Mouse (Mus musculus) left cerebral cortex, postnatal 36 days (tissue): ENCODE data around the gene Wipf2. TPM values are rescaled to one million over a fixed set of nuclear protein-coding genes. Genes with fewer than 3 reads are reported as not detected.

Experiments used
- DNase-seq, 2 experiments: peaks; one replicate each; pipeline ENCODE4 v3.0.0; 2021 to 2022; ENCODE audit warnings: low spot score in 2 of 2, mixed read lengths in 1 of 2
- intact Hi-C: fragments of 180-260 bp; cut with DNase I; formaldehyde crosslinking; loops from one replicate; pipeline ENCODE4 v1.15.1; 2025
- total RNA-seq, 2 experiments: library from RNA; stranded (reverse); gene quantifications; 2 replicates each; pipeline ENCODE4 v1.2.3; 2021

Wipf2 gene
- total RNA-seq, 2 experiments from 2014 or later = 67.4 to 74.6 TPM

DNA sequence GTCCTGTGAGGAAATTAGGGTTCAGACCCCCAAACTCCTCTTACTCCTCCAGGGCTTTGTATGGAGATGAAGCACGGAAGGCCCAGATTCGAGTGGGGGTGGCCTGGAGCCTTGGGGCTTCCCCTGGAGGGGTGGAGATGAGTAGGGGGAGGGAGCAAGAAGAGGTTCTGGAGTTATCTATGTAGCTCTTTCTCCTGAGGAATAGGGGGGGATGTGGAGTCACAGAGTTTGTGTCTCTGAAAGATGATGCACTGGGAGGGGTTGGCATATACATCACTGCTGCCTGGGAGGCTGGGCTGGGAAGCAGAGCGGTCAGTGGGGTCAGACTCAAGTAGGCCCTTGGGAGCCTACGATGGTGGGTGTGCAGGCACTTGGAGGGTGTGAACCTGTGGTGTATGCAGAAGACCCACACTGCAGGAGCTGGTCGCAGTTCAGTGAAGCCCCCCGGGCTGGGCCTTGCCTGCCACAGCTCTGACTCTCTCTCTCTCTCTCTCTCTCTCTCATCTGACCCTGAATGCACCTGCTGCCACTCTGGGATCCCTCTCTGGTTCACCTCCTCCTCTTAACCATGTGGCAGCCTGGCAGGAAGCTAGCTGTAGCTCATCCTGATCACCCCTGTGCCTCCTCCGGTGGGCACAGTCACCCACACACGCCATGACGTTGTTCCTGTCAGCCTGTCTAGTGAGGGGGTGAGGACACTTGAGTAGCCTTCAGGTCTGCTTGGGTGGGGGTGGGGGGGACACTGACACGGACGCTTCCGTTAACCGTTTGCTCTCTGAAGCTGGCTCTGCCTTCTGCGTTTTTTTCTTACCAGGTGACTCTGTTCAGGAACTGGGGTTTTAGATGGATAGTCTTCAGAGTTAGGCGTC is 75.9 kb downstream of the Wipf2 start:
- DNase-seq = no peak
- intact Hi-C loops = no loop called here

DNA sequence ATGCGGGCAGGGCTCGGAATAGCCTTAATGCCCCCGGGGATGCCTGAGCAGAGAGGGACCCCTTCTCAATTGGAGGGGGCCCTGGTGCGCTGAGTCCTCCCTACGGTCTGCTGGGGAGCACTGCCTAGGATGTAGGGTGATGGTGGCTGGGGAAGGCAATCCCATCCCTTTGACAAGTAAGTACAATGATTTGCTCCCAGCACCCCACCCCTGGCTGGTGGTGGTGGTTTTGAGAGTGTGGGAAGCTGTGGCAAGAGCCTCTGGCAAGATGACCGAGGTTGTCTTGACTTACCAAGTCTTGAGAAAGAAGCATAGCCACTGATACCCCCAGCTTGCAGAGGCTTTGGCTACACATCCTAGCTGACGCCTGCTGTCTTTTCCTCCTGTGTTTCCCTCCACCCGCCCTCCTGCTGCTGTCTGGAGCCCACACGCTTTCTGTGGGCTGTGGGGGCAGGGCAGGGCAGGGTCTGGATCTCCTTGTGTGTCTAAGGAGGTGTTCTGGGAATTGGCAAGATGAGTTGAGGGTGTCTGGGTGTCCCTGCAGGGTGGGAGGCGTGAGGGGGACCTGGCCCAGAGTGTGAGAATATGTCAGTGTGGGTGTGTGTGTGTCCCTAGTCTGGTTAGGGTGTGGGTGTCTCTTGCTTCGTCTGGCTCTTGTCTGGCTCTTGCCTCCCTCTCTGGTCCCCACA is 76.7 kb downstream of the Wipf2 start:
- intact Hi-C loops = no loop called here
- DNase-seq = peak in 1 of 2 experiments; percentile 79

DNA sequence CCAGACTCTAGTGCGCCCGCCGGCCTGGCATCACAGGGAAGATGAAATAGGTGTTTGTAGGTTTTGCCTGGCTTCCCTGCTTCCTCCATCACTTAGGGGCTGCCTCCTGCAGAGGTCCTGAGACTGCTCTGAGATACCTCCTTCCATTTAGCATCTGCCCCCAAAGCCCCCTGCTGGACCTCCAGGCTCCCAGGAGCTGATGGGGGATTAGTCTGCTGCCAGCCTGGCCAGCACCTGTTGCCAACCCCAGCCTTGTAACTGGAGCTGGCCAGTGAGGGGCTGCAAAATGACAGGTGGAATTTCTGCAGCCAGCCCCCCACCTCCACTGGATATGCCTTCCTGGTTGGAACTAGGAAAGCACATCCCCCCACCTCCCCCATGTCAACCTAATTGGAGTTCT is 77.3 kb downstream of the Wipf2 start:
- no peak for DNase-seq
- intact Hi-C loops = no loop called here

- intact Hi-C loops = no loop called here
- peak in 1 of 2 experiments; percentile 57 for DNase-seq
These were observed 77.9 kb downstream of the Wipf2 start for GRCm38 (mm10) chr11:98941341-98941825.

DNA sequence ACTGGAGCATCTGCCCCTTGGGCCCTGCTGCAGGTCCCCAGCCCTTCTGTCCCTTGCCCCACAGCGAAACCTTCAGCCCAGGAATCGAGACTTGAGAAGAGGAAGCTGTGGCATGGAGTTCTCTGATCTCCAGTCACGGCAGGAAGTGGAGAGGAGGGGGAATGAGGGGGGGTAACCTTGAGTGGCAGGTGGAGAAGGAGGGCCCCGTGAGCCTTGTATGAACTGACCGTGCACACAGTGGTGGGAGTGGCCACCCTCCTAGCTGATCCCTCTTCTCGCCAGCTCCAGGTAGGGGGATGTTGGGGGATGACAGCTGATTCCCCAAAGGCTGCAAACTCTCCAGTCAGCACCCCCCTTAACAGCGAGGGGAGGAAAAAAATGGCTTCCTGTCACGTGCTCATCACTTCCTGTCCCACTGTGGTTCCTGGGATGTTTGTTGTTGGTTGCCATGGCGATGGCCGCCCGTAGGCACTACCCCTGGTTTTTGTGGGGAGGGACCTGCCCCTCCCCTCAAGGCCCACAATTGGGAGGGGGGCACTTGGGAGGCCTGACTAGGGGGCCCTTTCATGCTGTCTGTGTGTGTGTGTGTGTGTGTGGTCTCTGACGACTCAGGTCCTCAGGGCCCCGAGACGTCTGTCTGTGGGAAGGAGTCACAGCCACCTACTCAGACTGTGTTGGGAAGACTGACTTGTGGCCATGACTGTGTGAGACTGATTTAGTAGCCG is 78.5 kb downstream of the Wipf2 start:
- peak in 1 of 2 experiments; percentile 63 for DNase-seq
- intact Hi-C loops = no loop called here

GRCm38 (mm10) chr11:98942555-98942922 is 79.1 kb downstream of the Wipf2 start:
- DNase-seq = no peak
- intact Hi-C loops = no loop called here

DNA sequence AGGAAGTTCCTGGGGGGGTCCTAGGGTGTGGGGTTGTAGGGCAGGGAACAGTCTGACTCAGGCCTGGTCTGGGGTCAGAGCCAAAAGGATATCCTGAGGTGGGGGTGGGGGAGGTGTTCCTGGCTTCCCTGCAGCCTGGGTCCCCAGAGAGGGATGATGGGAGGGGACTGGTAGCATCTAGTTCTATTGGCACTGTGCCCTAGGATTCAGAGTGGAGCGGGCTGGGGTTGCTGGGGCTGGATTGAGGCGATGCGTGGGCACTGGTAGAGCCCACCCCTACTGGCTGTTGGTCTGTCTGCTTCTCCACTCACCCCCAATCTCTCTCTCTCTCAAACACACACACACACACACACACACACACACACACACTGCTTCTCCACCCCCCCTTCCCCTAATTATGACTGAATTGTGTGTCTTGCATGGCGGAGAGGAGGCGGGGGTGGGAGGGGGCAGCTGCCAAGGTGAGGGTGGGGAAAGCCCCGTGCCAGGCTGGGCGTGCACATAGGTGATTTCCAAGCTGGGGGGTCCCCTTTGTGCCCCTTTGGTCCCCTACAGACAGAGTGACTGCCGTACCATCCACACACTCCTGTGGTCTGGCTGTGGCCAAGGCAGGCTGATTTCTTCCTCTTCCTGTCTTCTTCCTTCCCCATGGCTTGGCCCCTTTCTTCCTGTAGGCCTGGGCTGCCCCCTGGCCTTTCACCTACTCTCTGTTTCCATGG is 79.6 kb downstream of the Wipf2 start:
- DNase-seq = no peak
- intact Hi-C loops = no loop called here

GRCm38 (mm10) chr11:98943741-98944461 is 80.5 kb downstream of the Wipf2 start:
- intact Hi-C loops = no loop called here
- no peak for DNase-seq

GRCm38 (mm10) chr11:98944897-98945604 is 81.6 kb downstream of the Wipf2 start:
- no peak for DNase-seq
- intact Hi-C loops = no loop called here

- DNase-seq = no peak
- intact Hi-C loops = no loop called here
These were observed 82.2 kb downstream of the Wipf2 start for GRCm38 (mm10) chr11:98945605-98945977.

DNA sequence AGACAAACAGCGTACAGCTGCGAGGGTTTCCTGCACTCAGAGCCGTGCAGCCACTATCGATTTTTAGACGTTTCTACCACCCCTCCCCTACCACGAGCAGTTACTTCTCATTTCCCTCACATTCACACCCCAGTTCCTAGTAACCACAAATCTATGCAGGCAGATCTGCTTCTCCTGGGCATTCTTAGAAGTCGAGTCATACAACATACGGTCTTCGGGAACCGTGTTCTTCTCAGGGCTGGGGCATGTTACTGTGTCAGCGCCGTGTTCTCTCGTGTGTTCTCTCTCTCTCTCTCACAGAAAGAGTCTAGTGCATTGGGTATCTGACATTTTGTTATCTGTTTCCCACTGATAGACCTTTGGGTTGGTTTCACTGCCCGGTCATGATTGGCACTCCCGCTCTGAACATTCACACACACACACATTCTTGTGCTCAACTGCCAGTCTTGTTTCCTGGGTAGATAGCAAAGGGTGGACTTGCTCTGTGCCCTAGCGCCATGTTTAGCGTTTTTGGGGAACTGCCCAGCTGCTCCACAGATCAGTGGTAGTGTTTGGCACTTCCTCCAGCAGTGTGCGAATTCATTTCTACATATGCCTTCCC is 84.6 kb downstream of the Wipf2 start:
- intact Hi-C loops = no loop called here
- no peak for DNase-seq

GRCm38 (mm10) chr11:98949242-98949957 is 86.0 kb downstream of the Wipf2 start:
- no peak for DNase-seq
- intact Hi-C loops = no loop called here

DNA sequence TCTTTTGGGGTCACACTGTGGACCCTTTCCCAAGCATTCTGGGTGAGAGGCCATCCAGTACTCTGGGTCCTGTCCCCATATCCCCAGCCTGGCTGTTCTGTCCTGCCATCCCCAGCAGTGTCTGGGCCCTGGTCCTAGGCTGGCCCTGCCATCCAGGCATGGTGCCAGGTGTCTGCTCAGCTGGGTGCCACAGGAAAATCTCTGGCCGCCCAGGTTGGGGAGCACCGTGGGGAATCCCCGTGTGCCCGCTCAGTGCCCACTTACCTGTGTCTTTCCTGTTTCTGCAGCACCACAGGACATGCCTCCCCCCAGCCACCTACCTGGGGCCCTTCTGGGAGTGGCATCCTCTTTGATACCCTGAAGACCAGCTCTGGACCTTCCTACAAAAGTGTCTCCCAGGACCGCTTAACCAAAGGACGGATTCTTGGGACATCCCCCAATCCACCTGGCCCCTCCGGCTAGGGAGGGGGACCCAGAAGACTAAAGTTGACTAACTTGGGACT is 86.6 kb downstream of the Wipf2 start:
- intact Hi-C loops = no loop called here
- DNase-seq = no peak

GRCm38 (mm10) chr11:98950484-98950883 is 87.0 kb downstream of the Wipf2 start:
- intact Hi-C loops = no loop called here
- DNase-seq = no peak

GRCm38 (mm10) chr11:98951026-98951906 is 87.8 kb downstream of the Wipf2 start:
- DNase-seq = no peak
- intact Hi-C loops = no loop called here

- no peak for DNase-seq
- intact Hi-C loops = no loop called here
These were observed 88.7 kb downstream of the Wipf2 start for GRCm38 (mm10) chr11:98952111-98952510.
